Mouse (Mus musculus): ENCODE results near the gene Dab1. TPM values are rescaled to one million over a fixed set of nuclear protein-coding genes. Genes with fewer than 3 reads are reported as not detected.

Gene Dab1
- polyA plus RNA-seq, 1 experiment from 2014 or later: 123 TPM

- Histone ChIP-seq H3K4me1 (ENCODE audit: control insufficient read depth, insufficient read depth, low read length) (peaks cover 8% of the 10 kb centered on the region), H3K36me3 (ENCODE audit: control insufficient read depth, insufficient read depth, low read length) (no peaks in the 10 kb centered on the region), H3K4me2 (ENCODE audit: low read length) (no peak overlapping the region), H3K27ac (ENCODE audit: low read length) (no peak overlapping the region), H3K9me3 (replicated peaks; ENCODE audit: control insufficient read depth, low read length, poor library complexity, severe bottlenecking) (no peaks in the 10 kb centered on the region), H3K9ac (ENCODE audit: low read depth, low read length) (no peak overlapping the region), H3K27me3 (ENCODE audit: control insufficient read depth, insufficient read depth, low read depth, low read length) (no peaks in the 10 kb centered on the region), H3K4me3 (ENCODE audit: low read depth, low read length) (no peak overlapping the region)
- 79% methylated on average over 8 of the region's 8 CpGs for WGBS
- no peak for ATAC-seq
Measured at GRCm38 (mm10) chr4:104602804-104603203, 983.6 kb downstream of the Dab1 start.

- Histone ChIP-seq H3K27me3 (ENCODE audit: control insufficient read depth, insufficient read depth, low read depth, low read length) (no peaks in the 10 kb centered on the region), H3K9ac (ENCODE audit: low read depth, low read length) (no peak overlapping the region), H3K9me3 (replicated peaks; ENCODE audit: control insufficient read depth, low read length, poor library complexity, severe bottlenecking) (no peaks in the 10 kb centered on the region), H3K27ac (ENCODE audit: low read length) (no peak overlapping the region), H3K4me3 (ENCODE audit: low read depth, low read length) (no peak overlapping the region), H3K36me3 (ENCODE audit: control insufficient read depth, insufficient read depth, low read length) (no peaks in the 10 kb centered on the region), H3K4me2 (ENCODE audit: low read length) (no peak overlapping the region), H3K4me1 (ENCODE audit: control insufficient read depth, insufficient read depth, low read length) (peaks cover 8% of the 10 kb centered on the region)
- no peak for ATAC-seq
- 97% methylated on average over 2 of the region's 2 CpGs for WGBS
Measured at GRCm38 (mm10) chr4:104604298-104604697, 985.1 kb downstream of the Dab1 start.

GRCm38 (mm10) chr4:104606881-104607280 lies 987.7 kb downstream of the Dab1 start:
- H3K9me3 ChIP-seq (replicated peaks; ENCODE audit: control insufficient read depth, low read length, poor library complexity, severe bottlenecking): no peaks in the 10 kb centered on the region
- H3K4me3 ChIP-seq (ENCODE audit: low read depth, low read length): no peak overlapping the region
- no peaks in the 10 kb centered on the region for H3K27me3 ChIP-seq (ENCODE audit: control insufficient read depth, insufficient read depth, low read depth, low read length)
- no peak overlapping the region for H3K9ac ChIP-seq (ENCODE audit: low read depth, low read length)
- 27% methylated on average over 8 of the region's 8 CpGs for WGBS
- no peak overlapping the region for H3K27ac ChIP-seq (ENCODE audit: low read length)
- no peaks in the 10 kb centered on the region for H3K36me3 ChIP-seq (ENCODE audit: control insufficient read depth, insufficient read depth, low read length)
- ATAC-seq: no peak
- H3K4me1 ChIP-seq (ENCODE audit: control insufficient read depth, insufficient read depth, low read length): peaks cover 8% of the 10 kb centered on the region; the same call in 1 of the 2 replicates
- no peak overlapping the region for H3K4me2 ChIP-seq (ENCODE audit: low read length)

GRCm38 (mm10) chr4:104607636-104608035 lies 988.5 kb downstream of the Dab1 start:
- no peak overlapping the region for H3K27ac ChIP-seq (ENCODE audit: low read length)

GRCm38 (mm10) chr4:104619452-104619851 lies 1000.3 kb downstream of the Dab1 start:
- no peak for ATAC-seq
- Histone ChIP-seq H3K27me3 (ENCODE audit: control insufficient read depth, insufficient read depth, low read depth, low read length) (no peaks in the 10 kb centered on the region), H3K9ac (ENCODE audit: low read depth, low read length) (no peak overlapping the region), H3K4me3 (ENCODE audit: low read depth, low read length) (no peak overlapping the region), H3K27ac (ENCODE audit: low read length) (peak overlapping the region; percentile 5; the same call in 1 of the 2 replicates), H3K4me1 (ENCODE audit: control insufficient read depth, insufficient read depth, low read length) (peaks cover 4% of the 10 kb centered on the region; the same call in 1 of the 2 replicates), H3K9me3 (replicated peaks; ENCODE audit: control insufficient read depth, low read length, poor library complexity, severe bottlenecking) (no peaks in the 10 kb centered on the region), H3K4me2 (ENCODE audit: low read length) (no peak overlapping the region), H3K36me3 (ENCODE audit: control insufficient read depth, insufficient read depth, low read length) (no peaks in the 10 kb centered on the region)
- WGBS: 93% methylated on average over 5 of the region's 5 CpGs

More at GRCm38 (mm10) chr4:104607636-104608035, 988.5 kb downstream of the Dab1 start:
- H3K9me3 ChIP-seq (replicated peaks; ENCODE audit: control insufficient read depth, low read length, poor library complexity, severe bottlenecking): no peaks in the 10 kb centered on the region
- WGBS: 72% methylated on average over 5 of the region's 5 CpGs
- peaks cover 8% of the 10 kb centered on the region; the same call in 1 of the 2 replicates for H3K4me1 ChIP-seq (ENCODE audit: control insufficient read depth, insufficient read depth, low read length)
- no peaks in the 10 kb centered on the region for H3K36me3 ChIP-seq (ENCODE audit: control insufficient read depth, insufficient read depth, low read length)
- H3K27me3 ChIP-seq (ENCODE audit: control insufficient read depth, insufficient read depth, low read depth, low read length): no peaks in the 10 kb centered on the region
- no peak overlapping the region for H3K4me3 ChIP-seq (ENCODE audit: low read depth, low read length)
- no peak for ATAC-seq
- H3K9ac ChIP-seq (ENCODE audit: low read depth, low read length): no peak overlapping the region
- no peak overlapping the region for H3K4me2 ChIP-seq (ENCODE audit: low read length)

- no peak overlapping the region for H3K27ac ChIP-seq (ENCODE audit: low read length)
- WGBS: 84% methylated on average over 8 of the region's 8 CpGs
- no peak overlapping the region for H3K4me2 ChIP-seq (ENCODE audit: low read length)
- no peak overlapping the region for H3K4me3 ChIP-seq (ENCODE audit: low read depth, low read length)
- ATAC-seq: no peak
- no peaks in the 10 kb centered on the region for H3K4me1 ChIP-seq (ENCODE audit: control insufficient read depth, insufficient read depth, low read length)
- no peak overlapping the region for H3K9ac ChIP-seq (ENCODE audit: low read depth, low read length)
- no peaks in the 10 kb centered on the region for H3K36me3 ChIP-seq (ENCODE audit: control insufficient read depth, insufficient read depth, low read length)
- no peaks in the 10 kb centered on the region for H3K9me3 ChIP-seq (replicated peaks; ENCODE audit: control insufficient read depth, low read length, poor library complexity, severe bottlenecking)
- H3K27me3 ChIP-seq (ENCODE audit: control insufficient read depth, insufficient read depth, low read depth, low read length): no peaks in the 10 kb centered on the region
Measured at GRCm38 (mm10) chr4:104625316-104625715, 1006.2 kb downstream of the Dab1 start.

- no peak for ATAC-seq
- no peak overlapping the region for H3K4me3 ChIP-seq (ENCODE audit: low read depth, low read length)
- no peaks in the 10 kb centered on the region for H3K27me3 ChIP-seq (ENCODE audit: control insufficient read depth, insufficient read depth, low read depth, low read length)
- H3K4me2 ChIP-seq (ENCODE audit: low read length): no peak overlapping the region
- H3K9ac ChIP-seq (ENCODE audit: low read depth, low read length): no peak overlapping the region
- no peaks in the 10 kb centered on the region for H3K9me3 ChIP-seq (replicated peaks; ENCODE audit: control insufficient read depth, low read length, poor library complexity, severe bottlenecking)
- H3K36me3 ChIP-seq (ENCODE audit: control insufficient read depth, insufficient read depth, low read length): no peaks in the 10 kb centered on the region
- H3K4me1 ChIP-seq (ENCODE audit: control insufficient read depth, insufficient read depth, low read length): no peaks in the 10 kb centered on the region
- no peak overlapping the region for H3K27ac ChIP-seq (ENCODE audit: low read length)
- 80% methylated on average over 7 of the region's 7 CpGs for WGBS
Measured at GRCm38 (mm10) chr4:104628708-104629107, 1009.5 kb downstream of the Dab1 start.

GRCm38 (mm10) chr4:104637016-104637415 lies 1017.9 kb downstream of the Dab1 start:
- Histone ChIP-seq H3K9ac (ENCODE audit: low read depth, low read length) (no peak overlapping the region), H3K4me2 (ENCODE audit: low read length) (no peak overlapping the region), H3K4me1 (ENCODE audit: control insufficient read depth, insufficient read depth, low read length) (peaks cover 5% of the 10 kb centered on the region; the same call in 1 of the 2 replicates), H3K9me3 (replicated peaks; ENCODE audit: control insufficient read depth, low read length, poor library complexity, severe bottlenecking) (no peaks in the 10 kb centered on the region), H3K27ac (ENCODE audit: low read length) (no peak overlapping the region), H3K36me3 (ENCODE audit: control insufficient read depth, insufficient read depth, low read length) (no peaks in the 10 kb centered on the region), H3K4me3 (ENCODE audit: low read depth, low read length) (no peak overlapping the region), H3K27me3 (ENCODE audit: control insufficient read depth, insufficient read depth, low read depth, low read length) (no peaks in the 10 kb centered on the region)
- ATAC-seq: peak; percentile 54; the same call in 1 of the 2 replicates
- WGBS: 56% methylated on average over 4 of the region's 4 CpGs

- no peak overlapping the region for H3K27ac ChIP-seq (ENCODE audit: low read length)
- no peak overlapping the region for H3K9ac ChIP-seq (ENCODE audit: low read depth, low read length)
- no peaks in the 10 kb centered on the region for H3K36me3 ChIP-seq (ENCODE audit: control insufficient read depth, insufficient read depth, low read length)
- H3K4me1 ChIP-seq (ENCODE audit: control insufficient read depth, insufficient read depth, low read length): peaks cover 19% of the 10 kb centered on the region
- H3K4me3 ChIP-seq (ENCODE audit: low read depth, low read length): no peak overlapping the region
- no peak overlapping the region for H3K4me2 ChIP-seq (ENCODE audit: low read length)
- no peak for ATAC-seq
- 74% methylated on average over 5 of the region's 5 CpGs for WGBS
- no peaks in the 10 kb centered on the region for H3K9me3 ChIP-seq (replicated peaks; ENCODE audit: control insufficient read depth, low read length, poor library complexity, severe bottlenecking)
- H3K27me3 ChIP-seq (ENCODE audit: control insufficient read depth, insufficient read depth, low read depth, low read length): no peaks in the 10 kb centered on the region
Measured at GRCm38 (mm10) chr4:104640617-104641016, 1021.5 kb downstream of the Dab1 start.
